Mouse (Mus musculus) stomach, adult 2 months (tissue): Measurements from ENCODE around the gene Pkn1. TPM values are rescaled to one million over a fixed set of nuclear protein-coding genes. Genes with fewer than 3 reads are reported as not detected.

Experiments used
- polyA plus RNA-seq: library from polyadenylated mRNA; depleted of rRNA; stranded (reverse); fragments of >200 nt; gene quantifications from 2 replicates; pipeline ENCODE4 v1.2.3, GENCODE M21; 2012; rRNA removed

Gene Pkn1
- 59.5 and 71.9 TPM in 2 replicates for polyA plus RNA-seq

DNA sequence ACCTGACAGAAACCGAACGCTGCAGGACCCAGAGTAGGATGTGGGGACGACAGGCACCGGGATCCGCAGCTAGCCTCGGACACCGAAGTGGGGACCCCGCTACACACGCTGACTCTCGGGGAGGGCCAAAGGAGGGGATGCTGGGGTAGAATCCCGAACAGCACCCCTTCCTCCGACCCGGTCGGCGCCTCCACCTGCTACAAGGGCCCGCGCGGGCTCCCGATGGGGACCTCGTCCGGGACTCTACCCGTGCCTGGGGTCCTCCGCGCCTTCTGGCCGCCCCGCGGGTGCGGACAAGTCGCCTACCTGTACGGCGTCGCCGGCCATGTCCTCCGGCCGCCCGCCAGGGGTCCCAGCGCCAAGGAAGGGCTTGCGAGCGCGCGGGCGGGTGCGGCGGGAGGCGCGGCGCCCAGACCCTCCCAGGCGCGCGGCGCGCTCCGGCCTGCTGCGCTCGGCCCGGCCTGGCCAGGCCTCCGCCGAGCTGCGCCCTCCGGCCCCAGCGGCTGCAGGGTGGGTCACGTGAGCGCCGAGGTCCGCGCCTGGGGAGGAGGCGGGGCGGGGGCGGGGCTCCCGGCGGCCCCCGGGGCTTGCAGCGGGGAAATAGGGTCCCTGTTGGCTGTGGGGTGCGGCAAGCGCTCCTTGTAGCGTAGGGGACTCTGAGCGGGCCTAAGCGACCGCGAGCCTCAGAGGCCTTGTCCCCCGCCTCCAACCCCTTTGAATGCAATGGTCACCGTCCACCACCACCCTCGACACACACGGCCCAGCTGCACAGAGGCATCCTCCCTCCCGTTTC, at the start of gene Pkn1:
Pkn1 (minus strand) TSS at position 519 of the 793 bp plus-strand sequence.

GRCm38 (mm10) chr8:83740976-83741741, 42.2 kb upstream of the Pkn1 start, which contains the start of gene Adgre5:
Gene Adgre5, minus strand, starts transcription at chr8:83741326.

GRCm38 (mm10) chr8:83715031-83715690, 16.2 kb upstream of the Pkn1 start, which contains the start of gene Ddx39:
Gene Ddx39, plus strand, starts transcription at chr8:83715177.

DNA sequence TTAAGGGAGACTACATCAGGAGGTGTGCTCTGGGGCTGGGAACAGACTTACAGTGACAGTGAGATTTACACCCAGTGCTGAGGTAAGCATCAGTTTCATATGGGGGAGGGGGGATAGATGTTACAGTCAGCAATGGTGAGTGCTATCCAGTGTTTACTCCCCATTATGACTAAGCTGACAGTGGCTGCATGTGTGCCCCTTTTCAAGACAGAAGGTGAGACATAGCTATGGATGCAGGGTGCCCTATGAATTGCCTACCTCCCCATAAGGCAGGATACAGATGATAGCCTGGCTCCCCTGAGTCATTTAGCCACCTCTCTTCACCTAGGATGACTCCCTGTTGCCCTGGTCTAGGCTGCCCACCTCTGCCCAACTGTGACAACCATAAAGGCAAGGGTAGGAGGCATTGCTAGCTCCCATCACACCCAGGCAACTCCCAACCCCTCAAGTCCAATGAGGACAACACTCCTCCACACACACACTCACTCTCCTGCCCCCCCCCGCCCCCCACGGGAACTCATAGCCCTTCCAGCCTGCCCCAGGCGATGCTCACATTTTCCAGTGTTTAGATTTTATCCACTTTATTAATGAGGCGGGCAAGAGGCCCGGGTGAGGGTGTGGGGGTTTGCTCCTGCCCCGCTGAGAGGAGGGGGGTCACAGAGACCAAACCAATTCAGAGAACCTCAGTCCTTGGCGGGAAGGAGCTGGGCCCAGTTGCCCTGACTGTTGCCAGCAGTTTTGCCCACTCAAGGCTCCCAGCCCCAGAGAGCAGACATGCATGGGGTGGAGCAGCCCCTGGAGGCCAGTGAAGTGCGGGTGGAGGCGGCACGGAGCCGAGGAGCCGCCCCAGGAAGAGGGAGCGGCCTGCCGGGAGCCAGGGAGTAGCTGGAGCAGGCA, 32.8 kb downstream of the Pkn1 start, which contains the start of gene Ptger1:
Ptger1 (plus strand) TSS at position 710 of the 897 bp plus-strand sequence.

DNA sequence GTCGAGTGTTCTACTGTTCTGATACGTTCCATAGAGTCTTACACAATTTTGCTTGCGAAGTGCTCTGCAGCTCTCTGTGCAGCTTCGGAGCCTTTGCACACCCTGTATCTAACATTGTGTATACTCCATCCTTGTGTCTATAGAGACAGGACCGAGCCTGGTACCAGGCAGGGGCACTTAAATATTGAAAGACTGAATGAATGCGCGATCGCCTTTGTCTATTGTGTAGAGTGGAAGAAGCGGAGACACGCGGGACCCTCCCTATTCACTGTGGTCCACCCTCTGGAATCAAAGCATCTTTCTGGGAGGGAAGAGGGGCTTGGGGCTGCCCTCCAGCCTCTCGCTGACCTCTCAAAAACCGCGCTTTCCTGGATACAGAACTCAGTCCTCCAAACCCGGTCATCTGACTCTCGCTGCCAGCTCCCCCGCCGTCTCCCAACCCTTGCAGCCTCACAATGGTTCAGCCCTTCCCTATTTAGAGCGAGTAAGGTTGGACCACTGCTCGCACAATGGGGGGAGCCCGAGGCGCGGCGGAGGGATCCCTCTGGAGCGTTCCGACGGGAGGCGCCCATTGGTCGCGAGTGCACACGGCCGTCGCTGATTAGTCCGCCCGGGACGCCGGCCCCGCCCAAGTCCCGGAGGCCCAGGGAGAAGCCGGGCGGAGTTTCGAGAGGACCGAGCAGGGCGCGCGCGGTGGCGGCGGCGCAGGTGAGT, 46.8 kb downstream of the Pkn1 start, which contains the start of gene Gipc1:
Gipc1 (plus strand) TSS at position 648 of the 714 bp plus-strand sequence.

Other genes with a start within 250 kb of the Pkn1 start
- gene Scoc, start 240.8 kb downstream of the Pkn1 start, polyA plus RNA-seq, result 0.21 and 0.76 TPM in 2 replicates
- gene Olfr370, start 163.4 kb downstream of the Pkn1 start, polyA plus RNA-seq, result not detected in 2 replicates
- gene Ndufb7, start 132.5 kb downstream of the Pkn1 start, polyA plus RNA-seq, result 276 and 408 TPM in 2 replicates
- 362 and 364 TPM in 2 replicates for gene Tecr, start 91.2 kb downstream of the Pkn1 start, polyA plus RNA-seq
- 14.1 and 16.2 TPM in 2 replicates for gene Dnajb1, start 91.0 kb downstream of the Pkn1 start, polyA plus RNA-seq
- gene Gipc1, start 46.5 kb downstream of the Pkn1 start, polyA plus RNA-seq, result 63.4 and 77.2 TPM in 2 replicates
- 9.7 and 11.4 TPM in 2 replicates for gene Ptger1, start 32.5 kb downstream of the Pkn1 start, polyA plus RNA-seq
- 19.2 and 21.8 TPM in 2 replicates for gene Ddx39, start 16.0 kb upstream of the Pkn1 start, polyA plus RNA-seq
- 20.3 and 23.7 TPM in 2 replicates for gene Adgre5, start 42.1 kb upstream of the Pkn1 start, polyA plus RNA-seq
- gene Adgrl1, start 200.9 kb upstream of the Pkn1 start, polyA plus RNA-seq, result 10.3 and 14.2 TPM in 2 replicates